Comparison of ENCODE assay signal across 7 mouse cellular contexts in genomic region chr10:17723871-17724741, GRCm38 (mm10). TPM values are rescaled to one million over a fixed set of nuclear protein-coding genes. Genes with fewer than 3 reads are reported as not detected.
DNase-seq lines count a peak whose midpoint lies in the region; ATAC-seq and TF ChIP-seq lines count a peak whose summit lies in the region.

No protein-coding gene starts in this region.

- peaks cover 6% of the 10 kb centered on the region; the same call in 1 of the 2 replicates for H3K36me3 ChIP-seq in kidney, adult 2 months (ENCODE audit: control insufficient read depth, insufficient read depth, low read length)
- no peaks in the 10 kb centered on the region for H3K36me3 ChIP-seq in limb, embryonic 14.5 days (ENCODE audit: control insufficient read depth, insufficient read depth, low read length)
- H3K36me3 ChIP-seq in midbrain, embryonic 15.5 days (replicated peaks) = no peaks in the 10 kb centered on the region
- no peaks in the 10 kb centered on the region for H3K36me3 ChIP-seq in spleen, adult 2 months (ENCODE audit: control insufficient read depth, insufficient read depth, low read length)

- H3K4me3 ChIP-seq in kidney, adult 2 months (ENCODE audit: insufficient read depth, low read depth, low read length) = peak overlapping the region; percentile 90
- H3K4me3 ChIP-seq in limb, embryonic 14.5 days (replicated peaks; ENCODE audit: low read length) = peak overlapping the region; percentile 61
- peak overlapping the region; percentile 88 for H3K4me3 ChIP-seq in midbrain, embryonic 15.5 days
- H3K4me3 ChIP-seq in spleen, adult 2 months (ENCODE audit: extremely low read depth, insufficient read depth, insufficient read length) = peak overlapping the region; percentile 98

- H3K27me3 ChIP-seq in kidney, adult 2 months (replicated peaks; ENCODE audit: control insufficient read depth, insufficient read depth, low read length) = no peaks in the 10 kb centered on the region
- H3K27me3 ChIP-seq in limb, embryonic 14.5 days (ENCODE audit: control insufficient read depth, insufficient read depth, low read length) = no peaks in the 10 kb centered on the region
- no peaks in the 10 kb centered on the region for H3K27me3 ChIP-seq in midbrain, embryonic 15.5 days (replicated peaks)
- no peaks in the 10 kb centered on the region for H3K27me3 ChIP-seq in spleen, adult 2 months (ENCODE audit: control insufficient read depth, insufficient read depth, low read length)

- peak overlapping the region; percentile 92 for H3K27ac ChIP-seq in kidney, adult 2 months (ENCODE audit: insufficient read depth, low read depth, low read length)
- peak overlapping the region; percentile 97 for H3K27ac ChIP-seq in limb, embryonic 14.5 days (replicated peaks; ENCODE audit: low read depth, low read length)
- peak overlapping the region; percentile 99 for H3K27ac ChIP-seq in midbrain, embryonic 15.5 days
- peak overlapping the region; percentile 99 for H3K27ac ChIP-seq in spleen, adult 2 months (ENCODE audit: insufficient read depth, low read length)

- H3K4me2 ChIP-seq in limb, embryonic 14.5 days (replicated peaks; ENCODE audit: low read depth, low read length, severe bottlenecking) = peak overlapping the region; percentile 59
- H3K4me2 ChIP-seq in midbrain, embryonic 15.5 days = peak overlapping the region; percentile 67

- H3K9me3 ChIP-seq in limb, embryonic 14.5 days (ENCODE audit: control insufficient read depth, low read length) = no peaks in the 10 kb centered on the region
- no peaks in the 10 kb centered on the region for H3K9me3 ChIP-seq in midbrain, embryonic 15.5 days

- ATAC-seq in limb, embryonic 14.5 days (ENCODE audit: low FRiP score, low read depth) = 0 out of 2 replicates have a peak, but pooled peaks have one; percentile 0
- peak; percentile 26 for ATAC-seq in midbrain, embryonic 15.5 days (replicated peaks)

- TF ChIP-seq POLR2A in kidney, adult 2 months (IDR thresholded peaks at IDR 0.05; ENCODE audit: low read depth, low read length) = no peak
- TF ChIP-seq POLR2A in limb, embryonic 14.5 days (IDR thresholded peaks at IDR 0.05; ENCODE audit: borderline replicate concordance, extremely low read depth, insufficient read depth, insufficient read length) = no peak
- TF ChIP-seq POLR2A in spleen, adult 2 months (IDR thresholded peaks at IDR 0.05; ENCODE audit: low read depth, low read length) = no peak

- H3K9ac ChIP-seq in limb, embryonic 14.5 days (ENCODE audit: low read depth, low read length, severe bottlenecking) = peak overlapping the region; percentile 81
- peak overlapping the region; percentile 97 for H3K9ac ChIP-seq in midbrain, embryonic 15.5 days

- DNase-seq in adrenal gland, adult 18-20 months (ENCODE audit: low spot score in 2 of 2) = peak; percentile 69 to 71
- peak; percentile 67 for DNase-seq in embryo, embryonic 11 days
- peak; percentile 75 to 80 for DNase-seq in heart, adult 18-20 months
- DNase-seq in kidney, adult 2 months = peak; percentile 64
- DNase-seq in limb, embryonic 14.5 days (ENCODE audit: low spot score) = peak; percentile 47
- DNase-seq in spleen, adult 2 months (ENCODE audit: low read depth in 1 of 2, low spot score in 2 of 2) = peak; percentile 64 to 88

- H3K4me1 ChIP-seq in kidney, adult 2 months (ENCODE audit: control insufficient read depth, insufficient read depth, low read length) = peaks cover 11% of the 10 kb centered on the region; the same call in 1 of the 2 replicates
- H3K4me1 ChIP-seq in limb, embryonic 14.5 days (ENCODE audit: control insufficient read depth, insufficient read depth, low read length) = peaks cover 14% of the 10 kb centered on the region; the same call in 1 of the 2 replicates
- H3K4me1 ChIP-seq in midbrain, embryonic 15.5 days = peaks cover 37% of the 10 kb centered on the region
- 0 out of 2 replicates have a peak, but pooled peaks cover 2% of the 10 kb centered on the region for H3K4me1 ChIP-seq in spleen, adult 2 months (ENCODE audit: control insufficient read depth, insufficient read depth, insufficient read length)

- under 1% methylated on average over 65 of the region's 65 CpGs for WGBS in kidney, adult 2 months
- WGBS in limb, embryonic 14.5 days = under 1% methylated on average over 56 of the region's 65 CpGs
- under 1% methylated on average over 65 of the region's 65 CpGs for WGBS in midbrain, embryonic 15.5 days
- under 1% methylated on average over 63 of the region's 65 CpGs for WGBS in spleen, adult 2 months

- peak; percentile 44 for TF ChIP-seq CTCF in kidney, adult 2 months (conservative IDR thresholded peaks at IDR 0.05; ENCODE audit: insufficient read depth, insufficient read length, low read depth, low read length)
- peak; percentile 70 for TF ChIP-seq CTCF in spleen, adult 2 months (IDR thresholded peaks at IDR 0.05; ENCODE audit: extremely low read depth, insufficient read depth, insufficient read length, insufficient replicate concordance)

RNA-seq across cellular contexts. Expression of gene Cited2, which starts 1.1 kb away (rescaled TPM):
- 10 to 100 TPM; 32.7 to 76.3 TPM for total RNA-seq in adrenal gland, adult 18-20 months (2021)
- 10 to 100 TPM; 41.5 to 55.5 TPM for total RNA-seq in heart, adult 18-20 months (2021)
- polyA plus RNA-seq in kidney, adult 2 months (2012; rRNA removed) = 70.7 and 80.9 TPM in 2 replicates
- 55.7 and 67.5 TPM in 2 replicates for polyA plus RNA-seq in limb, embryonic 14.5 days (2012; rRNA removed)
- 44.7 and 45.7 TPM in 2 replicates for polyA plus RNA-seq in limb, embryonic 14.5 days (2014; fragmentation: Nextera tagmentation; extraction: Ambion mirVana)
- polyA plus RNA-seq in midbrain, embryonic 15.5 days (2015; fragmentation: Nextera tagmentation; extraction: Ambion mirVana) = 63.3 and 63.6 TPM in 2 replicates
- 34.8 and 52.5 TPM in 2 replicates for polyA plus RNA-seq in spleen, adult 2 months (2012; rRNA removed)

Comparison
In these comparisons a context has a peak if more than half of its experiments do, and no peak if none do; other contexts are left out.
1. Peak in every context shown above with its lines: DNase-seq, ATAC-seq, H3K4me3 ChIP-seq and H3K27ac ChIP-seq.